Mouse (Mus musculus) E14TG2a.4 (cell line): ENCODE data around the gene Kcnk6.

Source experiments
- H3K27me3 ChIP-seq: 2 replicates; pipeline ENCODE4 v1.6.1; 2014; ENCODE audit warnings: low read length, control low read depth; ENCODE audit not compliant: insufficient read depth
- H3K36me3 ChIP-seq: 2 replicates; pipeline ENCODE4 v1.6.1; 2014; ENCODE audit warnings: low read length, control low read depth; ENCODE audit not compliant: insufficient read depth
- H3K4me1 ChIP-seq: replicated peaks from 2 replicates; pipeline ENCODE4 v1.6.1; 2014; ENCODE audit warnings: low read depth, low read length, control low read depth
- H3K4me3 ChIP-seq: replicated peaks from 2 replicates; pipeline ENCODE4 v1.5.1; 2014; ENCODE audit warnings: mild to moderate bottlenecking, low read length
- H3K9me3 ChIP-seq: 2 replicates; pipeline ENCODE4 v1.6.1; 2014; ENCODE audit warnings: low read length, control low read depth
- CTCF ChIP-seq: conservative IDR thresholded peaks from 2 replicates; pipeline ENCODE4 v1.5.1; 2014; ENCODE audit warnings: low read length
- NANOG ChIP-seq: IDR thresholded peaks from 2 replicates; pipeline ENCODE4 v1.6.1; 2014; ENCODE audit warnings: borderline replicate concordance, low read length, mixed read lengths
- POU5F1 ChIP-seq: IDR thresholded peaks from 2 replicates; pipeline ENCODE4 v1.6.1; 2014; ENCODE audit warnings: low read length, borderline replicate concordance

Gene Kcnk6

GRCm38 (mm10) chr7:29255875-29256274 lies 23.6 kb upstream of the Kcnk6 start:
- Histone ChIP-seq H3K9me3 (no peaks in the 10 kb centered on the region), H3K27me3 (no peaks in the 10 kb centered on the region), H3K4me1 (peaks cover 45% of the 10 kb centered on the region), H3K4me3 (no peak overlapping the region), H3K36me3 (peaks cover 70% of the 10 kb centered on the region)
- TF ChIP-seq NANOG (no peak), CTCF (no peak)

GRCm38 (mm10) chr7:29253842-29254241 lies 21.5 kb upstream of the Kcnk6 start:
- peaks cover 52% of the 10 kb centered on the region for H3K36me3 ChIP-seq
- TF ChIP-seq POU5F1 (no peak), NANOG (no peak), CTCF (no peak)
- H3K27me3 ChIP-seq = no peaks in the 10 kb centered on the region
- H3K4me3 ChIP-seq = no peak overlapping the region
- peaks cover 39% of the 10 kb centered on the region for H3K4me1 ChIP-seq
- no peaks in the 10 kb centered on the region for H3K9me3 ChIP-seq

DNA sequence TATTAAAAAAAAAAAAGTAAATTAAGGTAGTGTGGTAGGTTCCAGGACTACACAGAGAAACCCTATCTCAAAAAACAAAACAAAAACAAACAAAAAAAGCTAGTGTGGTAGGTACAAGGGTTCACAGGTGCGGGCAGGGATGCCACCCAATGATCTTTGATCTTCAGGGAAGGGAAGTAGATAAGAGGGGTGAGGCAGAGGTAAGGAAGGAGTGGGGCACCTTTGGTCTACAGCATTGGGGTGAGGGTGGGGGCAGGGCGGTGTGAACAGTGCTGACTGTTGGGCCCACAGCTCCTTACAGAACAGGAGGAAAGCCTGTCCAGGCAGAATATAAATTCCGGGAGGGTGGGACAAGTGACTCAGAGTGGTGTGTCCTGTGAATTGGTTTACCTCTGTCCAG lies 18.9 kb upstream of the Kcnk6 start:
- Histone ChIP-seq H3K4me1 (peaks cover 54% of the 10 kb centered on the region), H3K27me3 (no peaks in the 10 kb centered on the region), H3K9me3 (no peaks in the 10 kb centered on the region), H3K4me3 (no peak overlapping the region), H3K36me3 (peaks cover 40% of the 10 kb centered on the region)
- TF ChIP-seq POU5F1 (no peak), CTCF (no peak), NANOG (no peak)

DNA sequence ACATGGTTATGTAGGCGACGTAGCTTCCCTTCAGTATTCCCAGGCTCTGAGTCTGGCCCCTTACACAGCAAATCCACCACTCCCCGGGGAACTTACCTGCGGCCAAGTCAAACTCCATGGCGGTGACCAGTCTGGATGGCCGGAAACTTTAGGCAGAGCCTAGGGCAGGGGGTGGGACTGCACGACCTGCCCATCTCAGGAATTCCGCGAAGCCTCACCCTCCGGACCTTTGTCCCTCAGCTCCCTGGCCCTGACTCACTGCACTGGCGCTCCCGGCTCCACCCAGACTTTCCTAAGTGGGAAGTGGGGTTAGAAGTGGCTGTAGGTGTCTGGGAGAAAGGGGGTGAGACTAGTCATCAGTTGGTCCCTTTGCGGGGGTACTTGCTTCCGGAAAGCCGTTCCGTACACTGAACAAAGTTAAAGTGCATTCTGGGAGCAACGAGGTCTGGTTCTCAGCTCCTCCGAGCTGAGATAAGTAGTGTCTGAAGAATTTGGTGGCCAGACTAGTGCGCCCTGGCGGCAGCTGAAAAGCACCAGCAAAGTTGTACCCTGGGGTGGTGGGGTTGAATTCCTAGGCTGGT lies 16.0 kb upstream of the Kcnk6 start, which contains the start of gene 2200002D01Rik:
Gene 2200002D01Rik, minus strand, starts transcription at position 206 of the 581 bp plus-strand sequence.
- H3K36me3 ChIP-seq = peaks cover 34% of the 10 kb centered on the region
- peaks cover 76% of the 10 kb centered on the region for H3K4me1 ChIP-seq
- peak within 1 kb of the TSS; percentile 74 for H3K4me3 ChIP-seq
- no peaks in the 10 kb centered on the region for H3K27me3 ChIP-seq
- H3K9me3 ChIP-seq = no peaks in the 10 kb centered on the region
- no peak for TF ChIP-seq POU5F1
- TF ChIP-seq NANOG = no peak
- no peak for TF ChIP-seq CTCF

DNA sequence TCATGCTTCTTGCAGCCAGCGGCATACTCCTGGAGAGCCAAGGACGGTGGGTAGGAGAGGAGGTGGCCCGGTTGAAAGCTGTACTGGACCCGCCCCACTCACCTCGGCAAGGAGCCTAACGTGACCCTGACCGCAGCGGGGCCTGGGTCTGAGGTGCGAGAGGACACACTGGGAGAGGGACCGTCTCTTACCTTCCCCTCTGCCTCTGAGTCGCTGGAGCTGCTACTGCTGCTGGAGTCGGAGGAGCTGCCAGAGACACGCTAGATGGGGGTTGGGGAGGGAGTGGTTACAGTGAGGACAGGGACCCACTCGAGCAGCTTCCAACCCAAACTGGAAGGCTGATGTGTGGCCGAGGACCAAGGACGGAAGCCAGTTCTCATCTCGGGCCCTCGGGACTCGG lies 15.4 kb upstream of the Kcnk6 start:
- H3K4me1 ChIP-seq = peaks cover 76% of the 10 kb centered on the region
- H3K27me3 ChIP-seq = no peaks in the 10 kb centered on the region
- H3K4me3 ChIP-seq = peak overlapping the region; percentile 74
- H3K36me3 ChIP-seq = peaks cover 37% of the 10 kb centered on the region
- no peaks in the 10 kb centered on the region for H3K9me3 ChIP-seq
- no peak for TF ChIP-seq CTCF
- TF ChIP-seq NANOG = no peak
- TF ChIP-seq POU5F1 = no peak

GRCm38 (mm10) chr7:29247314-29247700 lies 15.0 kb upstream of the Kcnk6 start:
- peaks cover 80% of the 10 kb centered on the region for H3K4me1 ChIP-seq
- H3K4me3 ChIP-seq = peak overlapping the region; percentile 74
- H3K36me3 ChIP-seq = peaks cover 37% of the 10 kb centered on the region
- no peaks in the 10 kb centered on the region for H3K27me3 ChIP-seq
- TF ChIP-seq CTCF = peak; percentile 91
- TF ChIP-seq NANOG = no peak
- TF ChIP-seq POU5F1 = no peak
- no peaks in the 10 kb centered on the region for H3K9me3 ChIP-seq

DNA sequence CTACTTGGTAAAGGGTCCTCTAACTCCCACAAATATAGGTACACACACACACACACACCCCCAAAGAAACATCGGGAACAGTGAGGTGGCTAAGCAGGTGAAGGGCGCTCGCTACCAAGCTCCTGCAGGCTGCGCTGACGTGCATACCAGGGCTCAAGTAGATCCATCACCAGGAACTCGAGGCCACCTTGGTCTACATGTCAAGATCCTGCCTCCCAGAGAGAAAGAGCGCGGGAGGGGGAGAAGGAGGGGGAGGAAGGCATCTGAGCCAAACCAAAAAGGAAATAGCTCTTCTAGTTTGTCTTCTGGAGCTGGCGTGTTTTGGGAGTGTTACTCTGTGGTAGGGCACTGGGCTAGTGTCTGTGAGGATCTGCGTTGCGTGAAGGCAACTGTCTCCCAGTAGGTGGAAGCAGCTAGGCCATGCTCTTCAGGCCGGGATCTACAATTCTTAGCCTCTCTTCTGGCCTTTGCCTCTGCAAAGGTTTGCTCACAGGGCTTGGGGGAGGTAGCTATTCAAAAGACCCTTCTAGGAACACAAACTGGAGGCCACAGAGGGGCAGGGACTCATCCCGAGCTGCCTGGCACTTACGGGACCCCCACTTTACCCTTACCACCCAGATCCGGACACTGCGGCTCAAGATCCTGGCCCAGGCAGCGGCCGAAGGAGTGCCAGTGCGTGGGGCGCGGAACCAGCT lies 14.5 kb upstream of the Kcnk6 start:
- peak overlapping the region; percentile 60 for H3K4me3 ChIP-seq
- H3K36me3 ChIP-seq = peaks cover 40% of the 10 kb centered on the region
- TF ChIP-seq NANOG (no peak), POU5F1 (no peak), CTCF (no peak)
- peaks cover 84% of the 10 kb centered on the region for H3K4me1 ChIP-seq
- H3K27me3 ChIP-seq = no peaks in the 10 kb centered on the region
- H3K9me3 ChIP-seq = no peaks in the 10 kb centered on the region

GRCm38 (mm10) chr7:29246015-29246414 lies 13.7 kb upstream of the Kcnk6 start:
- 0 out of 2 replicates have a peak overlapping the region, but pooled peaks have one; percentile 26 for H3K4me3 ChIP-seq
- TF ChIP-seq POU5F1 (no peak), CTCF (no peak), NANOG (no peak)
- no peaks in the 10 kb centered on the region for H3K9me3 ChIP-seq
- H3K4me1 ChIP-seq = peaks cover 87% of the 10 kb centered on the region
- peaks cover 48% of the 10 kb centered on the region for H3K36me3 ChIP-seq
- H3K27me3 ChIP-seq = no peaks in the 10 kb centered on the region

DNA sequence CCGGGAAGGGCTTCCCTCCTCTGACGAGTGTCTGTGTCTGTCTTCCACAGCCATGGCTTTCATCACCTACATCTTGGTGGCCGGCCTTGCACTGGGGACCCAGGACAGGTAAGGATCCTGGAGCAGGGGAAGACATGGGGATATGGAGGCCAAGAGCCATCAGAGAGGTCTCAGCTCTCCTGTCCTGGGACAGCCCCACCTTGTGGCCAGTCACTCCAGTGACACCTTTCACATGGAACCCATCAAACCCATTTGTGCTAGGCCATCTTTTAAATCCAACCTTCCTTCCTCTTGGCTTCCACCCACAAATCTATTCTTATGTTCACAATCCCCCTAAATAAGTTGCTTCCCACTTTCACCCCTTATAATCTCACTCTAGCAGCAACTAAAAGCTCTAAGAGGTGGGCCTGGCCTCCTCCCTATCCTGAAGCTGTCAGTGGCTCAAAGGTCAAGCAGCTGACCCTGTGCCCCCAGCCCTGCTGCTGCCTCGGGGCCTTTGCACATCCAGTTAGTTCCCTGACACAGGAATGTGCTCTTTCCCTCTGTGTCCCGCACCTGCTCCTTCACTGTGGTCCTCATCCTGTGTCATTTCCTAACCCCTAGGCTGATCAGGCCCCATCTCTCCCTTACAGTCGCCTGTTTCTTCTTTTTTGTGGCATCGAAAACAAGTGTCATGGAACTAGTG lies 12.6 kb upstream of the Kcnk6 start:
- H3K9me3 ChIP-seq = no peaks in the 10 kb centered on the region
- H3K4me3 ChIP-seq = peak overlapping the region; percentile 58
- H3K36me3 ChIP-seq = peaks cover 57% of the 10 kb centered on the region
- TF ChIP-seq NANOG (no peak), POU5F1 (no peak), CTCF (peak; percentile 51)
- peaks cover 96% of the 10 kb centered on the region for H3K4me1 ChIP-seq
- no peaks in the 10 kb centered on the region for H3K27me3 ChIP-seq
